Mouse (Mus musculus): ENCODE data around the gene Trim59.
A peak's percentile ranks its signal among the peaks of the same experiment; 100 is the strongest.

GRCm38 (mm10) chr3:69044645-69045399, at the start of gene Trim59:
- TF ChIP-seq CTCF (IDR thresholded peaks at IDR 0.05; ENCODE audit: extremely low read depth, insufficient read length, insufficient replicate concordance, low read depth, low read length) (no peak), POLR2A (IDR thresholded peaks at IDR 0.05; ENCODE audit: low read depth, low read length) (peak; percentile 52)
